Mouse (Mus musculus): ENCODE results near the gene Rem2. TPM values are rescaled to one million over a fixed set of nuclear protein-coding genes. Genes with fewer than 3 reads are reported as not detected.

Rem2 gene
- polyA plus RNA-seq, 1 experiment from 2014 or later = 2.9 TPM

DNA sequence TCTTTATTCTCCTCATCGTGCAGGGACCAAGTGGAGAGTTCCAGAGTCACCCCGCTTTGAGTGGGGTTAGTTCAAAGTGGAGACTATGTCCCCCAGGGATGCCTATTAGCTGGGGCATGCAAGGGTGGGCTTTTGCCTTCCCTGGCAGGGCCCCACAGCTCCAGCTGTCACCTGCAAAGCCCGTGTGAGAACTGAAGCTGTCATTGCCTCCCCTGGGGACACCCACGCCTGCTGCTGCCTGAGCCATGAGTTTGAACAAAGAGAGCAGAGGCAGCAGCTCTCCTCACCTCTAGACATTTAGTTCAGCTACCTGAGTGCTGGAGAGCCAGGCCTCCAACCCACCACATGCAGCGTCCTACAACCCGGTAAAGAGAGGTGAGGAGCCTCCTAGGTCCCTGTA is 4.8 kb downstream of the Rem2 start:
- Histone ChIP-seq H3K4me1 (replicated peaks; ENCODE audit: control insufficient read depth, insufficient read depth, low read length) (peaks cover 6% of the 10 kb centered on the region; the same call in 1 of the 2 replicates), H3K36me3 (ENCODE audit: control insufficient read depth, insufficient read depth, low read length) (no peaks in the 10 kb centered on the region), H3K4me2 (ENCODE audit: low read length) (no peak overlapping the region), H3K4me3 (ENCODE audit: low read depth, low read length) (no peak overlapping the region), H3K27me3 (replicated peaks; ENCODE audit: control insufficient read depth, insufficient read depth, low read length) (peaks cover 26% of the 10 kb centered on the region), H3K27ac (ENCODE audit: low read depth) (no peak overlapping the region), H3K9me3 (ENCODE audit: control insufficient read depth, low read length) (no peaks in the 10 kb centered on the region), H3K9ac (ENCODE audit: low read length) (no peak overlapping the region)
- WGBS = 69% methylated on average over 6 of the region's 6 CpGs
- ATAC-seq (replicated peaks; ENCODE audit: low FRiP score, low TSS enrichment, low read depth) (no peak), DNase-seq (ENCODE audit: low spot score) (no peak)

DNA sequence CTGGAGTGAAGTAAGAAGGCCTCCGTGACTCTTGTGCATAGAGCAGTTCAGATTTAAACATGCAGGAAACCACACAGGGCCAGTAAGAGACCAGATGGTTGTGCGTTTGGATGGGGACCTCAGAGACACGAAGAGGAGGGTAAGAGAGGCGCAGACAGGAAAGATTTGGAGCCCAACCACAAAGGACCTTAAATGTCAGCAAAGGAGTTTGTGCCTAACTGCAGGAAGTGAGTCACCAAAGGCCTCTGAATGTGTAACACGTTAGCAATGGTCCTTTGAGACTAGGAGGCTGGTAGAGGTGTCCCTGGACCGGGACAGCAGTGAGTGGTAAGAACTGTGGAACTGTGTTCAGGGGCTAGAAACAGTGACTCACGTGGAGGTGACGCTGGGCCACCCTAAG is 5.5 kb downstream of the Rem2 start:
- no peak overlapping the region for H3K4me3 ChIP-seq (ENCODE audit: low read depth, low read length)
- ATAC-seq (replicated peaks; ENCODE audit: low FRiP score, low TSS enrichment, low read depth) = no peak
- H3K4me2 ChIP-seq (ENCODE audit: low read length) = no peak overlapping the region
- 80% methylated on average over 8 of the region's 8 CpGs for WGBS
- DNase-seq (ENCODE audit: low spot score) = no peak
- no peaks in the 10 kb centered on the region for H3K36me3 ChIP-seq (ENCODE audit: control insufficient read depth, insufficient read depth, low read length)
- no peak overlapping the region for H3K9ac ChIP-seq (ENCODE audit: low read length)
- peaks cover 26% of the 10 kb centered on the region for H3K27me3 ChIP-seq (replicated peaks; ENCODE audit: control insufficient read depth, insufficient read depth, low read length)
- no peaks in the 10 kb centered on the region for H3K9me3 ChIP-seq (ENCODE audit: control insufficient read depth, low read length)
- peaks cover 5% of the 10 kb centered on the region; the same call in 1 of the 2 replicates for H3K4me1 ChIP-seq (replicated peaks; ENCODE audit: control insufficient read depth, insufficient read depth, low read length)
- no peak overlapping the region for H3K27ac ChIP-seq (ENCODE audit: low read depth)

DNA sequence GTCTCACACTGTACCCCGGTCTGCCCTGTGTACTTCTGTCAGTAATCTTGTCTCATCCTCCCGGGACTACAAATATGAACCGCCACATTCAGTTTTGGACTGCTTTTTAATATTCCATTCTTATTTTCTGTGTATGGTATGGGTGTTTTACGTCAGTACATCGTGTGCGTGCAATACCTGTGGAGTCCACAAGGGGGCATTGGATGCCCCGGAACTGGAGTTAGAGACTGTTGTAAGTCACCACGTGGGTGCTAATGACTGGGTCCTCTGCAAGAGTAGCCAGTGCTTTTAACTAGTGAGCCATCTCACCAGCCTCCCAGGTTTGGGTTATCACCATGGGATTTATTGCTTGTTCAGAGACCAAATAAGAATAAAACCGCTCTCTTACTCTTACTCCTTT is 6.6 kb downstream of the Rem2 start:
- ATAC-seq (replicated peaks; ENCODE audit: low FRiP score, low TSS enrichment, low read depth) (no peak), DNase-seq (ENCODE audit: low spot score) (no peak)
- Histone ChIP-seq H3K9ac (ENCODE audit: low read length) (no peak overlapping the region), H3K36me3 (ENCODE audit: control insufficient read depth, insufficient read depth, low read length) (no peaks in the 10 kb centered on the region), H3K4me3 (ENCODE audit: low read depth, low read length) (no peak overlapping the region), H3K27ac (ENCODE audit: low read depth) (no peak overlapping the region), H3K4me2 (ENCODE audit: low read length) (no peak overlapping the region), H3K9me3 (ENCODE audit: control insufficient read depth, low read length) (no peaks in the 10 kb centered on the region), H3K4me1 (replicated peaks; ENCODE audit: control insufficient read depth, insufficient read depth, low read length) (0 out of 2 replicates have a peak, but pooled peaks cover 3% of the 10 kb centered on the region), H3K27me3 (replicated peaks; ENCODE audit: control insufficient read depth, insufficient read depth, low read length) (peaks cover 24% of the 10 kb centered on the region)
- WGBS = 41% methylated on average over 9 of the region's 9 CpGs

DNA sequence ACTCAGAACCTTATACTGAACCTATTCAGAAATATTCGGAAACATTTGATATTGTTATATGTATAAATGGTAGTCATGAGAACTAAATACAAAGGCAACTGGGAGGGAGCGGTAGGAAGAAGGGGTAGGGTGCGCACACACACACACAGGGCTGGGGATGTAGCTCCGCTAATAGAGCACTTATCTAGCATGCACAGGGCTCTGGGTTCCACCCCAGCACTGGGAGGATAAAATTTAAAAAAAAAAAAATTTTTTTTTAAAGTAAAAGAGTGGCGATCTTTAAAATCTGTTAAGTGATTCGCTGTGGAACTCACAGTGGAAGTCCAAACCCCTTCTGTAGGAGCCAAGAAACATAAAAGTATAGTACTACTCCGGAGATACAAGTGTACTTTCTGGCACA is 10.0 kb downstream of the Rem2 start:
- Histone ChIP-seq H3K9ac (ENCODE audit: low read length) (no peak overlapping the region), H3K27ac (ENCODE audit: low read depth) (no peak overlapping the region), H3K4me3 (ENCODE audit: low read depth, low read length) (no peak overlapping the region), H3K4me1 (replicated peaks; ENCODE audit: control insufficient read depth, insufficient read depth, low read length) (no peaks in the 10 kb centered on the region), H3K36me3 (ENCODE audit: control insufficient read depth, insufficient read depth, low read length) (no peaks in the 10 kb centered on the region), H3K4me2 (ENCODE audit: low read length) (no peak overlapping the region), H3K27me3 (replicated peaks; ENCODE audit: control insufficient read depth, insufficient read depth, low read length) (no peaks in the 10 kb centered on the region), H3K9me3 (ENCODE audit: control insufficient read depth, low read length) (no peaks in the 10 kb centered on the region)
- 91% methylated on average over 7 of the region's 7 CpGs for WGBS
- no peak for DNase-seq (ENCODE audit: low spot score)
- ATAC-seq (replicated peaks; ENCODE audit: low FRiP score, low TSS enrichment, low read depth) = no peak

DNA sequence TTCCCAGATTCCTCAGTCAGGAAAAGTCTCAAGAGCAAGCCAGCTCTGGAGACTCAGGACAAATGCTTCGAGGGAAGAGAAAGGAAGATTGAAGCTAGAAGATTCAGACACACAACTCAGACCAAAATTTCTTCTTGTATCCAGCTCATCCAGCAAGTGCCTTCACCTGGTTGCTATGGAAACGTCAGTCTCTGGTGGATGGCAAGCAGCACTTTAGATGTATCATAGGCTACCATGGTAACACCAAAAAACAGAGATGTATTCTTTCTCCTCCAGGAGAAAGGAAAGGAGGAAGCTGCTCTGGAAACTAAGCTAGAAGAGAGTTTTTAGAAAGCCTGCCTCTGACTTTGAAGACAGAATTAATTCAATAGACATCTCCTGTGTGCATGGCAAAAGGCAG is 11.8 kb downstream of the Rem2 start:
- Histone ChIP-seq H3K36me3 (ENCODE audit: control insufficient read depth, insufficient read depth, low read length) (no peaks in the 10 kb centered on the region), H3K4me1 (replicated peaks; ENCODE audit: control insufficient read depth, insufficient read depth, low read length) (no peaks in the 10 kb centered on the region), H3K27ac (ENCODE audit: low read depth) (no peak overlapping the region), H3K9me3 (ENCODE audit: control insufficient read depth, low read length) (no peaks in the 10 kb centered on the region), H3K4me3 (ENCODE audit: low read depth, low read length) (no peak overlapping the region), H3K4me2 (ENCODE audit: low read length) (no peak overlapping the region), H3K9ac (ENCODE audit: low read length) (no peak overlapping the region), H3K27me3 (replicated peaks; ENCODE audit: control insufficient read depth, insufficient read depth, low read length) (no peaks in the 10 kb centered on the region)
- 74% methylated on average over 2 of the region's 2 CpGs for WGBS
- ATAC-seq (replicated peaks; ENCODE audit: low FRiP score, low TSS enrichment, low read depth) (no peak), DNase-seq (ENCODE audit: low spot score) (no peak)

DNA sequence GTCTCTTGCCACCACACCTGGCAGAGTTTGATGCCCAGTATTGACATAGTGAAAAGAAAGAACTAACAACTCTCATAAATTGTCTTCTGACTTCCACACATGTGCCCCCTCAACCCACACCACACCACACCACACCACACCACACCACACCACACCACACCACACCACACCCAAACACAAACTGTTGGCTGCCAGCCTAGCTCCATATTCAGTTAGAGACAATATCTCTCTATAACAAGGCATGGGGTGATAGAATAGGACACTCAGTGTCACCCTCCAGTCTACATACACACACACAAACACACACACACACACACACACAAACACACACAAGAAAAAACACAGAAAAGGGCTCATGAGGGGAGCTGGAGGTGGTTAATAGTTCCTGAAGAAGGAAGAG is 12.4 kb downstream of the Rem2 start:
- Histone ChIP-seq H3K36me3 (ENCODE audit: control insufficient read depth, insufficient read depth, low read length) (no peaks in the 10 kb centered on the region), H3K27ac (ENCODE audit: low read depth) (no peak overlapping the region), H3K27me3 (replicated peaks; ENCODE audit: control insufficient read depth, insufficient read depth, low read length) (no peaks in the 10 kb centered on the region), H3K4me2 (ENCODE audit: low read length) (no peak overlapping the region), H3K4me1 (replicated peaks; ENCODE audit: control insufficient read depth, insufficient read depth, low read length) (no peaks in the 10 kb centered on the region), H3K9me3 (ENCODE audit: control insufficient read depth, low read length) (no peaks in the 10 kb centered on the region), H3K9ac (ENCODE audit: low read length) (no peak overlapping the region), H3K4me3 (ENCODE audit: low read depth, low read length) (no peak overlapping the region)
- no peak for ATAC-seq (replicated peaks; ENCODE audit: low FRiP score, low TSS enrichment, low read depth)
- DNase-seq (ENCODE audit: low spot score) = no peak

DNA sequence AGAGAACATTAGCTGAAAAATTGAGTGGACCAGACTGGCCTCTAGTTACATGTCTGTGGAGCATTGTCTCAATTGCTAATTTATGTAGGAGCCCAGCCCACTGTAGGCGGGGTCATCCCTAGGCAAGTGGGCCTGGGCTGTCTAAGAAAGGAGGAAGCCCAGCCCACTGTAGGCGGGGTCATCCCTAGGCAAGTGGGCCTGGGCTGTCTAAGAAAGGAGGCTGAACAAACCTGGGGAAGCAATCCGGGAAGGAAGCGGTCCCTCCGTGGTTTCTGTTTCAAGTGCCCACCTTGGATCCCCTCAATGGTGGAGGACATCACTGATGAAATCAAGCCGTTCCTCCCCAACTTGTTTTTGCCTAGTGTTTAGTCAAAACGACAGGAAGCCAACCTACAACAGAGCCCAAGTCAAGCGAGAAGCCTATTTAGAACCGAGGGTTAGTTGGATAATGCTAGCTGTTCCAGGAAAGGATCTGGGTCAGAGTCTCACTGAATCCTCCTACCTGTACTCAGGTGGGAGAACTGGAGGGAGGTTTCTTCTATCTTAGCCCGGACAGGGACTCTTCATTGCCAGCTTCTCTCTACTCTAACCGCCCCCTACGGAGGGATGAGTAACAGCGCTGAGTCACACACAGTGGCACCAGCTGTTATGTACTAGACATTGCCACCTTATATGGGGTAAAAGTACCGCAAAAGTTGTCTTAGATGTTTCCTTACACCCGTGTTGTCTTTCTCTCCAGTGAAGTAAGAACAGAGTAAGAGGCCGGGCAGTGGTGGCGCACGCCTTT is 16.6 kb downstream of the Rem2 start:
- no peak for DNase-seq (ENCODE audit: low spot score)
- no peaks in the 10 kb centered on the region for H3K4me1 ChIP-seq (replicated peaks; ENCODE audit: control insufficient read depth, insufficient read depth, low read length)
- H3K9me3 ChIP-seq (ENCODE audit: control insufficient read depth, low read length) = no peaks in the 10 kb centered on the region
- no peaks in the 10 kb centered on the region for H3K36me3 ChIP-seq (ENCODE audit: control insufficient read depth, insufficient read depth, low read length)
- ATAC-seq (replicated peaks; ENCODE audit: low FRiP score, low TSS enrichment, low read depth) = no peak
- no peaks in the 10 kb centered on the region for H3K27me3 ChIP-seq (replicated peaks; ENCODE audit: control insufficient read depth, insufficient read depth, low read length)
- H3K27ac ChIP-seq (ENCODE audit: low read depth) = no peak overlapping the region
- H3K4me2 ChIP-seq (ENCODE audit: low read length) = no peak overlapping the region
- H3K4me3 ChIP-seq (ENCODE audit: low read depth, low read length) = no peak overlapping the region
- 70% methylated on average over 18 of the region's 18 CpGs for WGBS
- no peak overlapping the region for H3K9ac ChIP-seq (ENCODE audit: low read length)

DNA sequence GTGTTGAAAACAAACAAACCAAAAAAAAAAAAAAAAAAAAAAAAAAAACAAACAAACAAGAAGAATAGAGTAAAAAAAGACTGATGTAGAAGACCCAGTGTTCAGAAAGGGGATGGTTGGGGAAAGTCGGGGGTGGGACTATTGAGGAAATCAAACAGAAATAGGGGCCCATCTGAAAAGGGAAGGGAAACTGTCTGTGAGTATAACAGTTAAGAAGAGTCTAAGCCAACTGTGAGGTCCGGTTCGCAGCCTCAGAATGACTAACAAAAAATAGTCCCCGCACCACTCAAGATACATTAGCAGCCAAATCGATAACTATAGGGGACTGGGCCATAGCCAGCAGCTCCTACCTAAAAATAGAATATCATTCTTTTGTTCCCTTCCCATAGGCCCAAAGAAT is 17.3 kb downstream of the Rem2 start:
- ATAC-seq (replicated peaks; ENCODE audit: low FRiP score, low TSS enrichment, low read depth) (no peak), DNase-seq (ENCODE audit: low spot score) (no peak)
- Histone ChIP-seq H3K9me3 (ENCODE audit: control insufficient read depth, low read length) (no peaks in the 10 kb centered on the region), H3K27me3 (replicated peaks; ENCODE audit: control insufficient read depth, insufficient read depth, low read length) (no peaks in the 10 kb centered on the region), H3K27ac (ENCODE audit: low read depth) (no peak overlapping the region), H3K4me3 (ENCODE audit: low read depth, low read length) (no peak overlapping the region), H3K4me1 (replicated peaks; ENCODE audit: control insufficient read depth, insufficient read depth, low read length) (no peaks in the 10 kb centered on the region), H3K36me3 (ENCODE audit: control insufficient read depth, insufficient read depth, low read length) (no peaks in the 10 kb centered on the region), H3K9ac (ENCODE audit: low read length) (no peak overlapping the region), H3K4me2 (ENCODE audit: low read length) (no peak overlapping the region)
- WGBS = 91% methylated on average over 5 of the region's 5 CpGs

DNA sequence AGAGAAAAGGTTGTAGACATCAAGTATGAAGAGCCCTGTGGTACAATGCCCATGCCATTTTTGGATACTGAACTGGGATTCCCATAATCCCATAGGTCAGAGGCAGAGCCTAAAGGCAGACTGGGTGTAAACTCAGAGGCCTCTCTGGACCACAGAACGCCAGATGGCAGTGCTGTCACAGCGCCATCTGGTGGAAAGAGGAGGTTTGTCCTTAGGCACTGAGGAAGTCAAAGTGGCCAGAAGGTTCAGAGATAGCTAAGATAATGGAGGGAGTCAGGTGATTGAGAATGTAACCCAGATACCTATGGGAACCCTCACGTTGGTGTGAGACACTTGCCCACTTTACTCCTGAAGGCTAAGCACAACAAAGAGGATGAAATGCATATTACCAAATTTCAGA is 18.3 kb downstream of the Rem2 start:
- H3K27ac ChIP-seq (ENCODE audit: low read depth) = no peak overlapping the region
- no peaks in the 10 kb centered on the region for H3K9me3 ChIP-seq (ENCODE audit: control insufficient read depth, low read length)
- DNase-seq (ENCODE audit: low spot score) (peak; percentile 74), ATAC-seq (replicated peaks; ENCODE audit: low FRiP score, low TSS enrichment, low read depth) (no peak)
- no peak overlapping the region for H3K4me2 ChIP-seq (ENCODE audit: low read length)
- no peaks in the 10 kb centered on the region for H3K4me1 ChIP-seq (replicated peaks; ENCODE audit: control insufficient read depth, insufficient read depth, low read length)
- H3K4me3 ChIP-seq (ENCODE audit: low read depth, low read length) = no peak overlapping the region
- no peaks in the 10 kb centered on the region for H3K27me3 ChIP-seq (replicated peaks; ENCODE audit: control insufficient read depth, insufficient read depth, low read length)
- no peaks in the 10 kb centered on the region for H3K36me3 ChIP-seq (ENCODE audit: control insufficient read depth, insufficient read depth, low read length)
- no peak overlapping the region for H3K9ac ChIP-seq (ENCODE audit: low read length)
- WGBS = 3% methylated on average over 3 of the region's 3 CpGs

Measured in intestine, embryonic 14.5 days (tissue).